Comparison of ENCODE assay signal across 35 mouse cellular contexts in genomic region chr8:117786428-117786827, GRCm38 (mm10).
"Had no signal": no experiment of that assay in that cellular context is flagged by ENCODE, and none has a peak within 500 bp of the region (broad histone marks: within the 10 kb centered on the region; RNA-seq: fewer than 3 reads in every experiment).

No protein-coding gene starts in this region.

- H3K4me1 ChIP-seq: heart, embryonic 10.5 days; heart, embryonic 12.5 days; heart, embryonic 13.5 days; heart, embryonic 15.5 days; hindbrain, embryonic 12.5 days; hindbrain, embryonic 13.5 days; hindbrain, embryonic 15.5 days; intestine, embryonic 15.5 days; kidney, embryonic 15.5 days had no signal

- H3K9ac ChIP-seq: heart, embryonic 12.5 days; heart, embryonic 13.5 days; heart, embryonic 15.5 days; hindbrain, embryonic 12.5 days; hindbrain, embryonic 13.5 days; hindbrain, embryonic 14.5 days; hindbrain, embryonic 15.5 days; intestine, embryonic 15.5 days; kidney, embryonic 15.5 days had no signal

- DNase-seq: heart, postnatal 10 days; heart, postnatal 14 days; heart, postnatal 36 days; heart, postnatal 4 days; kidney, adult 11 months; kidney, adult 18-20 months; kidney, adult 2 months; kidney, adult 8-10 months; kidney, adult 9 months; kidney, postnatal 10 days; kidney, postnatal 14 days; kidney, postnatal 25 days; kidney, postnatal 36 days; kidney, postnatal 4 days; layer of hippocampus, adult 9-11 months; layer of hippocampus, postnatal 36 days had no signal

- H3K9me3 ChIP-seq: heart, embryonic 10.5 days; heart, embryonic 15.5 days; hindbrain, embryonic 15.5 days; intestine, embryonic 15.5 days had no signal

- H3K27ac ChIP-seq: heart, embryonic 10.5 days; heart, embryonic 13.5 days; heart, embryonic 15.5 days; hindbrain, embryonic 10.5 days; hindbrain, embryonic 12.5 days; hindbrain, embryonic 13.5 days; hindbrain, embryonic 14.5 days; hindbrain, embryonic 15.5 days; hindbrain, postnatal 0 days; intestine, embryonic 15.5 days; kidney, embryonic 15.5 days; kidney, postnatal 0 days; layer of hippocampus, adult 2 months had no signal

- H3K4me2 ChIP-seq: heart, embryonic 11.5 days; heart, embryonic 12.5 days; heart, embryonic 13.5 days; heart, embryonic 15.5 days; hindbrain, embryonic 12.5 days; hindbrain, embryonic 13.5 days; hindbrain, embryonic 14.5 days; hindbrain, embryonic 15.5 days; intestine, embryonic 15.5 days; kidney, embryonic 15.5 days had no signal

- H3K4me3 ChIP-seq: heart, embryonic 10.5 days; heart, embryonic 12.5 days; heart, embryonic 13.5 days; heart, embryonic 15.5 days; hindbrain, embryonic 10.5 days; hindbrain, embryonic 12.5 days; hindbrain, embryonic 13.5 days; hindbrain, embryonic 15.5 days; intestine, embryonic 15.5 days; kidney, embryonic 15.5 days; layer of hippocampus, adult 2 months had no signal

- ATAC-seq: hindbrain, embryonic 16.5 days; hindbrain, postnatal 0 days; inflammation-experienced regulatory T-cells, adult 6 months; intestine, embryonic 15.5 days; intestine, embryonic 16.5 days; intestine, postnatal 0 days had no signal

- H3K27me3 ChIP-seq: heart, embryonic 12.5 days; heart, embryonic 13.5 days; heart, embryonic 15.5 days; hindbrain, embryonic 12.5 days; hindbrain, embryonic 13.5 days; hindbrain, embryonic 15.5 days; intestine, embryonic 15.5 days; kidney, embryonic 15.5 days had no signal
